Mouse (Mus musculus) thymus, adult 2 months (tissue): ENCODE measurements at regions not wholly inside any gene's neighbourhood (a gene's known extent, or its start where the extent isn't known, plus 50 kb on each side); places are given as distances from the start of the nearest gene placed in this dataset.

Experiments
- CTCF ChIP-seq: fragments of 200-500 bp; IDR thresholded peaks from 2 replicates; pipeline ENCODE4 v1.5.1; 2012; ENCODE audit warnings: mild to moderate bottlenecking, control low read depth, low read length, moderate library complexity, borderline replicate concordance; ENCODE audit not compliant: control insufficient read depth, poor library complexity, insufficient read depth; ENCODE audit errors: extremely low read depth
- POLR2A ChIP-seq: fragments of 200-500 bp; IDR thresholded peaks from 2 replicates; pipeline ENCODE4 v1.6.1; 2012; ENCODE audit warnings: mild to moderate bottlenecking, low read length, control low read depth, moderate library complexity; ENCODE audit not compliant: control insufficient read depth, poor library complexity, insufficient read depth; ENCODE audit errors: extremely low read depth

DNA sequence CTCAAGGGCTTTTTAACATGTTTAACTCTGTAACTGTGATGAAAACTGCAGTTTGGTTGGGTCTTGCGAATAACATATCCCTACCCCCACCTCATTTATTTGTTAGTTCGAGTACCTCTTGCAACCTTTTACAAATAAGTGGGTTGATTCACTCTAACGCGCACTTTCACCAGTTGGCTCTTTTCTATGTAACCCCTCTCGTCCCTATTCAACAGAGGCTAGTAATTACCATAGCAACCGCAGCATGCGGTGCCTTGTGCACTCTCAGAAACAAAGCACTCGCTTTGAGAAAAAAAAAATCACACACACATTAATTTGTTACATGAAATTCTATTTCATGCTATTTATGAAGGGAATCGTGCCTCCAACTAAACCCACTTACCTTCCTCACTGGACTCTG lies 201.7 kb downstream of the Icos start:
- no peak for TF ChIP-seq CTCF
- no peak for TF ChIP-seq POLR2A
